Mouse (Mus musculus): ENCODE measurements around the gene Mat2a.

GRCm38 (mm10) chr6:72488850-72489249, 49.5 kb upstream of the Mat2a start:
- no peak for TF ChIP-seq EP300 (IDR thresholded peaks at IDR 0.05; ENCODE audit: low read depth)
- no peak for TF ChIP-seq CTCF (IDR thresholded peaks at IDR 0.05; ENCODE audit: low read depth)

Measured in liver, embryonic 14.5 days (tissue).